Mouse (Mus musculus): ENCODE measurements around the gene R3hdm2.

Gene R3hdm2

GRCm38 (mm10) chr10:127524646-127525255, 144.6 kb downstream of the R3hdm2 start:
- H3K36me3 ChIP-seq (ENCODE audit: insufficient read depth, low read length): peaks cover 16% of the 10 kb centered on the region
- TF ChIP-seq NANOG (IDR thresholded peaks at IDR 0.05; ENCODE audit: borderline replicate concordance, low read length): no peak
- no peak for TF ChIP-seq POU5F1 (IDR thresholded peaks at IDR 0.05; ENCODE audit: borderline replicate concordance, low read length)
- no peak for TF ChIP-seq CTCF (conservative IDR thresholded peaks at IDR 0.05; ENCODE audit: low read length)
- H3K27me3 ChIP-seq (ENCODE audit: insufficient read depth, low read length): peaks cover 74% of the 10 kb centered on the region
- H3K9me3 ChIP-seq (ENCODE audit: low read length): no peaks in the 10 kb centered on the region
- peak overlapping the region; percentile 69 for H3K4me3 ChIP-seq (replicated peaks; ENCODE audit: low read length)
- H3K4me1 ChIP-seq (replicated peaks; ENCODE audit: low read depth, low read length): peaks cover 92% of the 10 kb centered on the region

GRCm38 (mm10) chr10:127526048-127526447, 145.9 kb downstream of the R3hdm2 start:
- Histone ChIP-seq H3K4me3 (replicated peaks; ENCODE audit: low read length) (peak overlapping the region; percentile 69), H3K9me3 (ENCODE audit: low read length) (no peaks in the 10 kb centered on the region), H3K27me3 (ENCODE audit: insufficient read depth, low read length) (peaks cover 80% of the 10 kb centered on the region), H3K36me3 (ENCODE audit: insufficient read depth, low read length) (peaks cover 3% of the 10 kb centered on the region), H3K4me1 (replicated peaks; ENCODE audit: low read depth, low read length) (peaks cover 90% of the 10 kb centered on the region)
- TF ChIP-seq NANOG (IDR thresholded peaks at IDR 0.05; ENCODE audit: borderline replicate concordance, low read length) (no peak), CTCF (conservative IDR thresholded peaks at IDR 0.05; ENCODE audit: low read length) (no peak), POU5F1 (IDR thresholded peaks at IDR 0.05; ENCODE audit: borderline replicate concordance, low read length) (no peak)

- peaks cover 90% of the 10 kb centered on the region for H3K4me1 ChIP-seq (replicated peaks; ENCODE audit: low read depth, low read length)
- H3K4me3 ChIP-seq (replicated peaks; ENCODE audit: low read length): peak overlapping the region; percentile 69
- TF ChIP-seq CTCF (conservative IDR thresholded peaks at IDR 0.05; ENCODE audit: low read length) (no peak), NANOG (IDR thresholded peaks at IDR 0.05; ENCODE audit: borderline replicate concordance, low read length) (no peak), POU5F1 (IDR thresholded peaks at IDR 0.05; ENCODE audit: borderline replicate concordance, low read length) (no peak)
- H3K9me3 ChIP-seq (ENCODE audit: low read length): no peaks in the 10 kb centered on the region
- H3K27me3 ChIP-seq (ENCODE audit: insufficient read depth, low read length): peaks cover 82% of the 10 kb centered on the region
- H3K36me3 ChIP-seq (ENCODE audit: insufficient read depth, low read length): no peaks in the 10 kb centered on the region
Measured at GRCm38 (mm10) chr10:127526681-127527080, 146.6 kb downstream of the R3hdm2 start.

- Histone ChIP-seq H3K36me3 (ENCODE audit: insufficient read depth, low read length) (no peaks in the 10 kb centered on the region), H3K27me3 (ENCODE audit: insufficient read depth, low read length) (peaks cover 90% of the 10 kb centered on the region), H3K9me3 (ENCODE audit: low read length) (no peaks in the 10 kb centered on the region), H3K4me3 (replicated peaks; ENCODE audit: low read length) (peak overlapping the region; percentile 69; the same call in 1 of the 2 replicates), H3K4me1 (replicated peaks; ENCODE audit: low read depth, low read length) (peaks cover 93% of the 10 kb centered on the region)
- TF ChIP-seq POU5F1 (IDR thresholded peaks at IDR 0.05; ENCODE audit: borderline replicate concordance, low read length): no peak
- TF ChIP-seq CTCF (conservative IDR thresholded peaks at IDR 0.05; ENCODE audit: low read length): no peak
Measured at GRCm38 (mm10) chr10:127527481-127527880, 147.4 kb downstream of the R3hdm2 start.

- Histone ChIP-seq H3K27me3 (ENCODE audit: insufficient read depth, low read length) (peaks cover 98% of the 10 kb centered on the region), H3K4me3 (replicated peaks; ENCODE audit: low read length) (peak overlapping the region; percentile 48)
Measured at GRCm38 (mm10) chr10:127530945-127531344, 150.8 kb downstream of the R3hdm2 start.

GRCm38 (mm10) chr10:127531548-127531947, 151.4 kb downstream of the R3hdm2 start:
- H3K4me3 ChIP-seq (replicated peaks; ENCODE audit: low read length): peak overlapping the region; percentile 48
- no peaks in the 10 kb centered on the region for H3K9me3 ChIP-seq (ENCODE audit: low read length)
- no peak for TF ChIP-seq CTCF (conservative IDR thresholded peaks at IDR 0.05; ENCODE audit: low read length)
- TF ChIP-seq NANOG (IDR thresholded peaks at IDR 0.05; ENCODE audit: borderline replicate concordance, low read length): no peak
- TF ChIP-seq POU5F1 (IDR thresholded peaks at IDR 0.05; ENCODE audit: borderline replicate concordance, low read length): no peak
- H3K4me1 ChIP-seq (replicated peaks; ENCODE audit: low read depth, low read length): peaks cover 93% of the 10 kb centered on the region
- no peaks in the 10 kb centered on the region for H3K36me3 ChIP-seq (ENCODE audit: insufficient read depth, low read length)
- peaks cover 98% of the 10 kb centered on the region for H3K27me3 ChIP-seq (ENCODE audit: insufficient read depth, low read length)

More at GRCm38 (mm10) chr10:127530945-127531344, 150.8 kb downstream of the R3hdm2 start:
- Histone ChIP-seq H3K4me1 (replicated peaks; ENCODE audit: low read depth, low read length) (peaks cover 93% of the 10 kb centered on the region), H3K36me3 (ENCODE audit: insufficient read depth, low read length) (no peaks in the 10 kb centered on the region), H3K9me3 (ENCODE audit: low read length) (no peaks in the 10 kb centered on the region)
- no peak for TF ChIP-seq NANOG (IDR thresholded peaks at IDR 0.05; ENCODE audit: borderline replicate concordance, low read length)
- TF ChIP-seq POU5F1 (IDR thresholded peaks at IDR 0.05; ENCODE audit: borderline replicate concordance, low read length): no peak
- no peak for TF ChIP-seq CTCF (conservative IDR thresholded peaks at IDR 0.05; ENCODE audit: low read length)

GRCm38 (mm10) chr10:127534036-127534928, 154.2 kb downstream of the R3hdm2 start, which contains the start of gene Nxph4:
Nxph4 (minus strand) TSS chr10:127534559.
- TF ChIP-seq NANOG (IDR thresholded peaks at IDR 0.05; ENCODE audit: borderline replicate concordance, low read length): no peak
- H3K4me3 ChIP-seq (replicated peaks; ENCODE audit: low read length): peak within 1 kb of the TSS; percentile 83
- H3K36me3 ChIP-seq (ENCODE audit: insufficient read depth, low read length): peaks cover 10% of the 10 kb centered on the region; the same call in 1 of the 2 replicates
- H3K4me1 ChIP-seq (replicated peaks; ENCODE audit: low read depth, low read length): peaks cover 91% of the 10 kb centered on the region
- peaks cover 73% of the 10 kb centered on the region for H3K27me3 ChIP-seq (ENCODE audit: insufficient read depth, low read length)
- H3K9me3 ChIP-seq (ENCODE audit: low read length): no peaks in the 10 kb centered on the region

- Histone ChIP-seq H3K4me1 (replicated peaks; ENCODE audit: low read depth, low read length) (peaks cover 91% of the 10 kb centered on the region), H3K9me3 (ENCODE audit: low read length) (no peaks in the 10 kb centered on the region), H3K27me3 (ENCODE audit: insufficient read depth, low read length) (peaks cover 66% of the 10 kb centered on the region), H3K36me3 (ENCODE audit: insufficient read depth, low read length) (peaks cover 13% of the 10 kb centered on the region; the same call in 1 of the 2 replicates), H3K4me3 (replicated peaks; ENCODE audit: low read length) (peak overlapping the region; percentile 83)
- no peak for TF ChIP-seq CTCF (conservative IDR thresholded peaks at IDR 0.05; ENCODE audit: low read length)
- no peak for TF ChIP-seq NANOG (IDR thresholded peaks at IDR 0.05; ENCODE audit: borderline replicate concordance, low read length)
- TF ChIP-seq POU5F1 (IDR thresholded peaks at IDR 0.05; ENCODE audit: borderline replicate concordance, low read length): no peak
Measured at GRCm38 (mm10) chr10:127534929-127535384, 154.8 kb downstream of the R3hdm2 start.
